ENCODE assay signal across 8 mouse cellular contexts in the genomic region with DNA sequence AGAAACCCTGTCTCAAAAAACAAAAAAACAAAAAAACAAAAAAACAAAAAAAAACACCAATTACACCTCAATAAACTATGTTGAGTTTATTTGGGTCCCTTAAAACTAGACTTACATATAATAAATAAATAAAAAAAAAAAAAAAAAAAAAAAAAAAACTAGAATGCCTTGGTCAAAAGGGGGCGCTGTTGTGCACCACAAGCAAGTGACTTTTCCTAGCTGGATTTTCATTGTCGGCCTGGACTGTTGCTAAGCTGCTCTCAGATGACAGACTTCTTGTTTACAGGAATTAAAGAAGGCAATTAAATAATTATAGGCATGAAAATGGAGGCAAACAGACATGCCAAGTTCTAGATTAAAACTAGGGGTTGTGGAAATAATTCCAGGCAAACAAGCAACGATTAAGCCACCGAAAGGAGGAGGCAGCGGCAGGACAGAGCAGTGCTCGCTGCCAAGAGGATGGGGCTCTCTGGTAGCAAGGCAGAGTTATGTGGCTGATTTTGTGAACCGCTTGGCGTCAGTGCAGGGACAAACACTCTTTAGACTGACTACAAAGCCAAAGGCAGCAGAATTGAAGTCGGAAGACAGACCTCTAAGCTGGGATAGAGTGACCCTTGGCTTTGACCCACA. TPM values are rescaled to one million over a fixed set of nuclear protein-coding genes. Genes with fewer than 3 reads are reported as not detected.
DNase-seq lines count a peak whose midpoint lies in the region; ATAC-seq and TF ChIP-seq lines count a peak whose summit lies in the region.

No protein-coding gene starts in this region.

- peaks cover 4% of the 10 kb centered on the region for H3K4me1 ChIP-seq in embryonic facial prominence, embryonic 10.5 days

- in situ Hi-C loops in Patski (cut with MboI; ENCODE audit: low pct_unique_long_range_greater_than_20kb) = no loop called here

- no peaks in the 10 kb centered on the region for H3K27me3 ChIP-seq in Patski
- no peaks in the 10 kb centered on the region for H3K27me3 ChIP-seq in embryonic facial prominence, embryonic 10.5 days (replicated peaks; ENCODE audit: low read depth, poor library complexity, severe bottlenecking)

- no peaks in the 10 kb centered on the region for H3K36me3 ChIP-seq in embryonic facial prominence, embryonic 10.5 days (replicated peaks)

- no peaks in the 10 kb centered on the region for H3K9me3 ChIP-seq in embryonic facial prominence, embryonic 10.5 days

- H3K27ac ChIP-seq in embryonic facial prominence, embryonic 10.5 days (replicated peaks) = no peak overlapping the region

- POLR2A ChIA-PET in Patski (lab: Charles Lee) = no interaction called here

- peak; percentile 42 to 57 for DNase-seq in cerebellum, adult 18-20 months
- no peak for DNase-seq in cerebellum, adult 11-12 months
- DNase-seq in left cerebral cortex, postnatal 4 days = peak; percentile 52
- DNase-seq in left cerebral cortex, adult 9 months (ENCODE audit: low spot score in 2 of 2) = no peak
- no peak for DNase-seq in Patski (ENCODE audit: low read depth, low spot score)
- peak; percentile 47 for DNase-seq in embryonic facial prominence, embryonic 10.5 days (ENCODE audit: low spot score)
- peak; percentile 69 for DNase-seq in lung, postnatal 10 days
- DNase-seq in urinary bladder, postnatal 36 days (ENCODE audit: low spot score in 2 of 2) = no peak

- TF ChIP-seq CTCF in Patski (IDR thresholded peaks at IDR 0.05) = peak; percentile 63

- WGBS in embryonic facial prominence, embryonic 10.5 days = 38% methylated on average over 9 of the region's 9 CpGs

- CTCF ChIA-PET in Patski (lab: Charles Lee) = interaction anchor here (1.0 to 1.4 kb wide), 4 partner anchors 10 to 34 kb away, joined by 3 to 4 read pairs (median 3); no protein-coding TSS in a partner anchor

- no peak overlapping the region for H3K4me3 ChIP-seq in embryonic facial prominence, embryonic 10.5 days

- intact Hi-C loops in left cerebral cortex, postnatal 4 days (cut with DNase I) = no loop called here

- no peak for ATAC-seq in Patski

RNA-seq across cellular contexts. Expression of a gene that starts 31.6 kb away (rescaled TPM):
- total RNA-seq in left cerebral cortex, postnatal 4 days (2021) = 100 to 1,000 TPM; 424 to 443 TPM
- 579 TPM for polyA plus RNA-seq in Patski (2021)
- 247 and 254 TPM in 2 replicates for polyA plus RNA-seq in embryonic facial prominence, embryonic 10.5 days (2016; fragmentation: Nextera tagmentation; extraction: Ambion mirVana)

RNA-seq across cellular contexts. Expression of a gene that starts 42.0 kb away (rescaled TPM):
- total RNA-seq in left cerebral cortex, postnatal 4 days (2021) = 10 to 100 TPM; 37.1 to 37.5 TPM
- polyA plus RNA-seq in Patski (2021) = 9.0 TPM
- 8.6 TPM in 2 replicates for polyA plus RNA-seq in embryonic facial prominence, embryonic 10.5 days (2016; fragmentation: Nextera tagmentation; extraction: Ambion mirVana)

Comparison
In these comparisons a context has a peak if more than half of its experiments do, and no peak if none do; other contexts are left out.
1. DNase-seq: peak in cerebellum, adult 18-20 months (2 of 2), left cerebral cortex, postnatal 4 days (single experiment), embryonic facial prominence, embryonic 10.5 days (single experiment) and lung, postnatal 10 days (single experiment); none in cerebellum, adult 11-12 months (single experiment), left cerebral cortex, adult 9 months (0 of 2), Patski (single experiment) and urinary bladder, postnatal 36 days (0 of 2).